Mouse (Mus musculus) MEL-GATA-1-ER (cell line): Measurements from ENCODE around the gene Sin3b.

Experiments used
- DNase-seq: peaks from one replicate; pipeline ENCODE4 v3.0.0-alpha.2; 2012; ENCODE audit warnings: low read depth; ENCODE audit errors: extremely low read depth

Sin3b gene

DNA sequence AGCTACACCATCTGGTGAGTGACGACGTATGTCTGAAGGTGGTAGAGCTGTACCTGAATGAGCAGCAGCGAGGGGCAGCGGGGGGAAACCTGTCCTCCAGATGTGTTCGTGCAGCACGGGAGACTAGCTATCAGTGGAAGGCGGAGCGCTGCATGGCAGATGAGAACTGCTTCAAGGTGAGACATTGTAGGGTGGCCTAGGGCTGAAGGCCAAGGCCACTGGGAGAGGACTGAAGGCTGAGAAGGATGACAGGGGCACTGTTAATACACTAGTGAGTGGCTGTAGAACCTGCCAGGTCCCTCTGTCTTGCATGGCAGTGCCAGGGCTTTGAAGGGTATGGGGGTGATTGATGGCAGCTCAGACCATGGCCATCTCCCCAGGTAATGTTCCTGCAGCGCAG lies 30.1 kb downstream of the Sin3b start:
- no peak for DNase-seq

- DNase-seq = no peak
Measured at GRCm38 (mm10) chr8:72753781-72754180, 30.7 kb downstream of the Sin3b start.

DNA sequence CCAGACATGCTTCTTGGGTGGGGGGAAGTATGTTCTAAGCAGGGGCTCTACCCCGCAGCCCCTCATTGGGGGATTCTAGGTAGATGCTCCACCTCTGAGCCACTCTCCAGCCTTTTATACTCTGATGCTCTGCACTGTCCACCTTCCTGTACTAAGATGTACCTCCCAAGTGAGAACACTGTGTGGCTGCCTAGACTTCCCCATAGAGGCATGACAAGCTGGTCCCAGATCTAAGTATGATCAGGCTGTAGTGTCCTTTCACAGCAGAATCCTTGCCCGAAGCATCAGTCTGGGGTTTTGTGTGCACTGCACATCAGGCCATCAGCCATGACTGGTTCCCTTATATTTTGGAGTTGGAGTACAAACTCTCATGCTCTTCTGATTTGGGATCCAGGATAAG lies 32.9 kb downstream of the Sin3b start:
- no peak for DNase-seq

- DNase-seq = no peak
Measured at GRCm38 (mm10) chr8:72756771-72757390, 33.8 kb downstream of the Sin3b start.

- no peak for DNase-seq
Measured at GRCm38 (mm10) chr8:72757426-72758195, 34.5 kb downstream of the Sin3b start.

GRCm38 (mm10) chr8:72758310-72758709 lies 35.2 kb downstream of the Sin3b start:
- DNase-seq = no peak

DNA sequence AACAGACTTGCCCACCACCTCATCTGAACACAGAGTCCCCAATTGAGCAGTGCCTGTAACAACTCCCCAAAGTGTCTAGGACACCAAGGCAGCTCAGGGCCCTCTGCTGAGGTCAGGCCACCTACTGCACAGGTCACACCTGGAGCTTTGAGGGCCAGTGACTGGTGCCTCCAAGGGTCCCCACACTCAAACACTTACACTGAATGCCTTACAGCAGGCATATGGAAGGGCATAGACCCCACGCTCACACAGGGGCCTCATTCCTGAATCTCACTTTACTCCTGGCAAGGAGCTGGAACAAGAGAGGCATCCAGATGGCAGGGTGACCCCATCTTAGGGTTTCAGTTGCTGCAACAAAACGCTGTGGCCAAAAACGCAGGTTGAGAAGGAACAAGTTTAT lies 37.1 kb downstream of the Sin3b start:
- DNase-seq = no peak

DNA sequence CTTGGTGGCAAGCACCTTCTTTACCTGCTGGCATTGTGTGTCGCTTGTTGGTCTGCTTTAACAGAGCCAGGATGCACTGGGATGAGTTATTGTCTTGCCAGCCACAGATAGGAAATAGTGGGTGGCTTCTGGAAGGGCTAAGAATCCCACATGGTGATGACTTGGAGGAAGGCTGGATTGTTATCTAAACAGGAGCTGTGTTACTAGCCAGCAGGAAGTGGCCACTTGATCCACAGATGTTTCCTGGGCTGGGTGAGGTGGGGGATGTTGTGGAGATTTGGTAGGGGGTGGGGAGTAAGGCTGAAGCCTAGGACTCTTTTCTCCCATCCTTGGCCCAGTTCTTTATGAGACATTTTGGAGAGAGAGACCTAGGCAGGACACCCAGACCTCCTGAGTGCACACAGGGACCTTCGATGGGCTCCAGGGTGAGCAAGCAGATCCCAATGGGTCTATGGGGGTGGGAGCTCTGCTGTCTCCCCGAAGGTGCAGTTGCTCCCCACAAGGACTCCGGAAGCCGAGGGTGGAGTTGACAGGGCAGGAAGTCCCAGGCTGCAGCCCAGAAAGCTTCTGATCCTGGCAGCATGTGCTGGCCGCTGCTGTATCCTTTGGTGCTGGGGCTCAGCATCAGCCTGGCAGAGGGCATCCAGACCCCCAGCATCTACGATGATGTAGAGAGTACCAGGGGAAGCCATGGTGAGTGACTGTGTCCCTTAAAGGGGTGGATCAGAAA lies 38.4 kb downstream of the Sin3b start, which contains the start of gene F2rl3:
Gene F2rl3 (plus strand): TSS at position 559 of the 730 bp plus-strand sequence.
- DNase-seq = no peak

GRCm38 (mm10) chr8:72762306-72762705 lies 39.2 kb downstream of the Sin3b start:
- no peak for DNase-seq

GRCm38 (mm10) chr8:72765696-72766095 lies 42.6 kb downstream of the Sin3b start:
- no peak for DNase-seq

GRCm38 (mm10) chr8:72766777-72767176 lies 43.7 kb downstream of the Sin3b start:
- no peak for DNase-seq

DNA sequence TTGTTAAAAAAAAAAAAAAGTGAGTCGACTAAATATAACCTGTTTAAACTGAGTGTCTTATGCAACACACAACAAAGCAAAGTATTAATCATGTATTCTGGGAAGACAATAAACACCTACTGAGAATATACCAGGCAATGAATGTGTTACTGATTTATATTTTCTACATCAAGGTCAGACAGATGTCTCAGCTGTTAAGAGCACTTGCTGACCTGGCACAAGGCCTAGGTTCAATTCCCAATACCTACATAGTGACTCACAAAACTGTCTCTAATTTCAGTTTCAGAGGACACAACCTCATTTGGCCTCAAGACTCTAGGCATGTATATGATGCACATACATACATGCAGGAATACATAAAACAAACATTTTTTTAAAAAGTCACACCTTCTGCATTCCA lies 54.7 kb downstream of the Sin3b start:
- no peak for DNase-seq

GRCm38 (mm10) chr8:72780644-72781043 lies 57.6 kb downstream of the Sin3b start:
- no peak for DNase-seq

DNA sequence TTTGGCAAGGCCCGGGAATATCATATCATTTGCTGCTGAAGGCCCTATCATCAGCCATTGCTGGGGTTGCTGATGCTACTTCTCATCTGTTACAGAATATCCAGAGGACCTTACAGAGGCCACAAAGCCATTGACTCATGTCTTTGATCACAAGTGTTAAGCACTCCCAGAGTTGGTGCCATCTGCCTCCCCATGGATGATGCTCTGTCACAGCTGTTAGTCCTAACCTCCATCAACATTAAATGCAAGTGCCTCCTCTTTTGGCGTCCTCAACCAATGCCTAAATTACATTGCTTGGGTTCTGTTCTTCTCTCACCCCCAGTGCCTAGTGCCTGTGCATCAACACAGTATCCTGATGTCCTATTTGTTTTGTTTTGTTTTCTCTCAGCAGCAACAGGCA lies 78.5 kb downstream of the Sin3b start:
- DNase-seq = no peak
